Mouse (Mus musculus) midbrain, embryonic 13.5 days (tissue): ENCODE measurements around the gene Rhbdd2. TPM values are rescaled to one million over a fixed set of nuclear protein-coding genes. Genes with fewer than 3 reads are reported as not detected.

ENCODE experiments used
- ATAC-seq: fragments of 200-750 bp; cut with Nextera tagmentation; 2 replicates; pipeline ENCODE4 v1.8.0; 2017; ENCODE audit warnings: mild to moderate bottlenecking, moderate TSS enrichment, moderate library complexity
- H3K27ac ChIP-seq: fragments of 300-500 bp; sonication (generic); 2 replicates; pipeline ENCODE4 v1.5.1; 2015; ENCODE audit warnings: inconsistent platforms, mild to moderate bottlenecking, moderate library complexity
- H3K27me3 ChIP-seq: fragments of 300-500 bp; sonication (generic); 2 replicates; pipeline ENCODE4 v1.6.1; 2015; ENCODE audit warnings: mild to moderate bottlenecking, inconsistent platforms
- H3K36me3 ChIP-seq: fragments of 300-500 bp; sonication (generic); 2 replicates; pipeline ENCODE4 v1.6.1; 2015; ENCODE audit warnings: mild to moderate bottlenecking, inconsistent platforms
- H3K4me1 ChIP-seq: fragments of 300-500 bp; sonication (generic); replicated peaks from 2 replicates; pipeline ENCODE4 v1.6.1; 2015; ENCODE audit warnings: inconsistent platforms
- H3K4me2 ChIP-seq: fragments of 300-500 bp; sonication (generic); replicated peaks from 2 replicates; pipeline ENCODE4 v1.6.1; 2015; ENCODE audit warnings: moderate library complexity, mild to moderate bottlenecking, inconsistent platforms
- H3K4me3 ChIP-seq: fragments of 300-500 bp; sonication (generic); replicated peaks from 2 replicates; pipeline ENCODE4 v1.5.1; 2015; ENCODE audit warnings: mild to moderate bottlenecking, inconsistent platforms
- H3K9ac ChIP-seq: fragments of 300-500 bp; sonication (generic); replicated peaks from 2 replicates; pipeline ENCODE4 v1.6.1; 2015; ENCODE audit warnings: mild to moderate bottlenecking, inconsistent platforms
- H3K9me3 ChIP-seq: fragments of 300-500 bp; sonication (generic); 2 replicates; pipeline ENCODE4 v1.6.1; 2016; ENCODE audit warnings: mild to moderate bottlenecking, inconsistent platforms
- WGBS: fragments of 180-500 bp; shearing (Covaris S2); methylation state at CpG from one replicate; pipeline ENCODE4 v1.1.7; 2015; 5-methylcytosine and 5-hydroxymethylcytosine counted together
- polyA plus RNA-seq: library from polyadenylated mRNA; unstranded; fragments of >200 nt; fragmentation: Nextera tagmentation; extraction: Ambion mirVana; gene quantifications from 2 replicates; pipeline ENCODE4 v1.2.1, GENCODE M21; 2015

Gene Rhbdd2
- polyA plus RNA-seq, 1 experiment from 2014 or later, result 88.3 TPM

DNA sequence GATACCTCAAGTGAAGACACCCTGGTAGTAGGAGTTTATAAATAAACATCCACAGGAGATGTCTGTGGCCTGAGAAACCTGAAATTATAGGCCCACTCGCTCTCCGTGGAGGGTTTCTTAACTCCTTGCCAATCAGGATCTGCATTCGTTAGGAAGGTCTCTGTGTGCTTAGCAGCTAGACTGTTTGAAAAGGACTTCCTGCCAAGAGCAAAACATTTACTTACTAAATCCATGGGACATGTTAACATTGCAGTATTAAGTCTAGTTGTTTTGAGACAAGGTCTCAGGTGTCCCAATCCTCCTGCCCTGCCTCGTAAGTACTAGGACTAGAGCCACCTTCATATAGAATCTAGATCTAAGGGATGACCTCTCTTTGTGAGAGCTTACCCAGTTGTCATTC, 58.8 kb downstream of the Rhbdd2 start:
- H3K4me1 ChIP-seq, result peaks cover 38% of the 10 kb centered on the region
- 0 out of 2 replicates have a peak, but pooled peaks cover 3% of the 10 kb centered on the region for H3K36me3 ChIP-seq
- no peaks in the 10 kb centered on the region for H3K9me3 ChIP-seq
- ATAC-seq, result no peak
- no peak overlapping the region for H3K4me2 ChIP-seq
- no peak overlapping the region for H3K9ac ChIP-seq
- no peak overlapping the region for H3K4me3 ChIP-seq
- H3K27me3 ChIP-seq, result no peaks in the 10 kb centered on the region
- no peak overlapping the region for H3K27ac ChIP-seq
- 84% methylated on average over 4 of the region's 4 CpGs for WGBS

DNA sequence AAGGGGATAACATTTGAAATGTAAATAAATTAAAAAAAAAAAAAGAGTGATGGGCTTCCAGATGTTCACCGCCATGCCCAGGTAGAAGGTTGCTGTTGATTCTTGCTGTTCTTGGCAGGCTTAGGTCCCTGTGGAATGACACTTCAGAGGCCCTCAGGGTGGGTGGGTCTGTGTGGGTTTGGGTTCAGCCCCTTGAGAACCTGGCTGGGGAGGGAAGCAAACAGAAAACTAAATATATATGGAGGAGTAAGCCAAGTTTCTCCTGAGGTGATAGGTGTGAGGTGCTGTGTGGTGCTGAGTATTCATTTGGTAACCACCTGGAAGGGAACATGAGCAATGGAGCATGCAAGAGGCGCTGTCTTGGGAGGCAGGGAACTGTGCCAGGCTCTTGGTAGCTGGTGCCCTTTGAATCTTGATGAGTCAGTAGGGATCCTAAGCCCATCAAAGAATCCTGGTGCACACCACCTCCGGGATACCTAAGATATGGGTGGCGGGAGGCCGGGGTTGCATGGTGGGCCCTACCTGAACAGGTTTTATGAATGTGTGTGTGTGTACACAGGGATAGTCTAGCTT, 60.9 kb downstream of the Rhbdd2 start:
- Histone ChIP-seq H3K27ac (no peak overlapping the region), H3K9ac (no peak overlapping the region), H3K4me3 (no peak overlapping the region), H3K4me1 (peaks cover 31% of the 10 kb centered on the region), H3K36me3 (peaks cover 6% of the 10 kb centered on the region), H3K9me3 (no peaks in the 10 kb centered on the region), H3K27me3 (no peaks in the 10 kb centered on the region), H3K4me2 (no peak overlapping the region)
- WGBS, result 96% methylated on average over 5 of the region's 5 CpGs
- ATAC-seq, result no peak

DNA sequence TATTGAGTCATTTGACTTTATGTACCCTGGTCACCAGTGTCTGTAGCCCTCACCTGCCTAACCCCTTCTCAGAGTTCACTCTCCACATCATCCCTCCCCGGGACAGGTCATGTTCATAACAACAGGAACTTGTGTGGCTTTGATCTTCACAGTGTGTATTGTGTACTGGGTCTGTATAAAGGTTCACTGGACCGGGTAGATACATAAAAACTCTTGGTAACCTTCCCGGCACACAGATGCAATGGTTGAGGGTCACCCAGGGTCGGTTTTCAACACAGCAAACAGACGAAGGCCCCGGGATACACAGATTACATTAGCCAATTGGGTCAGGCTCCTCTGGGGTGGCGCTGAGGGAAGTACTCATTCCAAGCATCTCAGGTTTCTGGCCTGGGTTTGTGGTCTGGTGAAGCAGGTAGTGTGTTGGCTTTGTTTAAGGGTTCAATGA, 62.9 kb downstream of the Rhbdd2 start:
- H3K27me3 ChIP-seq, result no peaks in the 10 kb centered on the region
- no peak overlapping the region for H3K4me2 ChIP-seq
- H3K27ac ChIP-seq, result no peak overlapping the region
- H3K4me1 ChIP-seq, result peaks cover 21% of the 10 kb centered on the region
- peaks cover 13% of the 10 kb centered on the region for H3K36me3 ChIP-seq
- no peak overlapping the region for H3K4me3 ChIP-seq
- no peak for ATAC-seq
- H3K9ac ChIP-seq, result no peak overlapping the region
- H3K9me3 ChIP-seq, result no peaks in the 10 kb centered on the region
- WGBS, result 71% methylated on average over 7 of the region's 7 CpGs

Other genes with a start within 250 kb of the Rhbdd2 start
- 13.8 and 15.2 TPM in 2 replicates for gene Pom121, start 238.1 kb upstream of the Rhbdd2 start, polyA plus RNA-seq
- gene Hip1, start 87.5 kb upstream of the Rhbdd2 start, polyA plus RNA-seq, result 38.9 and 40.9 TPM in 2 replicates
- not detected in 2 replicates for gene Ccl26, start 69.0 kb upstream of the Rhbdd2 start, polyA plus RNA-seq
- 2.0 and 3.7 TPM in 2 replicates for gene Ccl24, start 59.6 kb upstream of the Rhbdd2 start, polyA plus RNA-seq
- gene Por, start 37.4 kb downstream of the Rhbdd2 start, polyA plus RNA-seq, result 128 and 137 TPM in 2 replicates
- 70.1 and 72.7 TPM in 2 replicates for gene Tmem120a, start 111.8 kb downstream of the Rhbdd2 start, polyA plus RNA-seq
- gene Styxl1, start 145.8 kb downstream of the Rhbdd2 start, polyA plus RNA-seq, result 0.34 TPM in 1 of 2 replicates, not detected in the other
- 563 and 580 TPM in 2 replicates for gene Mdh2, start 145.9 kb downstream of the Rhbdd2 start, polyA plus RNA-seq
- gene Srrm3, start 174.3 kb downstream of the Rhbdd2 start, polyA plus RNA-seq, result 91.4 and 124 TPM in 2 replicates